Mouse (Mus musculus) forebrain, embryonic 13.5 days (tissue): Measurements from ENCODE around the gene BC107364. TPM values are rescaled to one million over a fixed set of nuclear protein-coding genes. Genes with fewer than 3 reads are reported as not detected.
A peak's percentile ranks its signal among the peaks of the same experiment; 100 is the strongest.
"Not testable (repeated sequence)": the region's sequence is repeated elsewhere in the genome, so short reads cannot be mapped to it uniquely, and the experiment has no call there.

ENCODE experiments used
- ATAC-seq: fragments of 200-750 bp; cut with Nextera tagmentation; 2 replicates; pipeline ENCODE4 v1.8.0; 2017
- H3K27ac ChIP-seq: fragments of 300-500 bp; sonication (generic); 2 replicates; pipeline ENCODE4 v1.5.1; 2015; ENCODE audit warnings: inconsistent platforms, mild to moderate bottlenecking, moderate library complexity
- H3K27me3 ChIP-seq: fragments of 300-500 bp; sonication (generic); 2 replicates; pipeline ENCODE4 v1.6.1; 2015; ENCODE audit warnings: mild to moderate bottlenecking, inconsistent platforms
- H3K36me3 ChIP-seq: fragments of 300-500 bp; sonication (generic); 2 replicates; pipeline ENCODE4 v1.6.1; 2015; ENCODE audit warnings: mild to moderate bottlenecking, inconsistent platforms; ENCODE audit not compliant: poor library complexity, severe bottlenecking
- H3K4me1 ChIP-seq: fragments of 300-500 bp; sonication (generic); 2 replicates; pipeline ENCODE4 v1.6.1; 2015; ENCODE audit warnings: inconsistent platforms
- H3K4me2 ChIP-seq: fragments of 300-500 bp; sonication (generic); 2 replicates; pipeline ENCODE4 v1.6.1; 2015; ENCODE audit warnings: inconsistent platforms, mild to moderate bottlenecking, moderate library complexity
- H3K4me3 ChIP-seq: fragments of 300-500 bp; sonication (generic); 2 replicates; pipeline ENCODE4 v1.5.1; 2015; ENCODE audit warnings: mild to moderate bottlenecking, inconsistent platforms
- H3K9ac ChIP-seq: fragments of 300-500 bp; sonication (generic); 2 replicates; pipeline ENCODE4 v1.6.1; 2015; ENCODE audit warnings: mild to moderate bottlenecking, inconsistent platforms
- H3K9me3 ChIP-seq: fragments of 300-500 bp; sonication (generic); replicated peaks from 2 replicates; pipeline ENCODE4 v1.6.1; 2016; ENCODE audit warnings: inconsistent platforms
- WGBS: fragments of 180-500 bp; shearing (Covaris S2); methylation state at CpG from one replicate; pipeline ENCODE4 v1.1.7; 2015; 5-methylcytosine and 5-hydroxymethylcytosine counted together
- polyA plus RNA-seq: library from polyadenylated mRNA; unstranded; fragments of >200 nt; fragmentation: Nextera tagmentation; extraction: Ambion mirVana; gene quantifications from 2 replicates; pipeline ENCODE4 v1.2.1, GENCODE M21; 2015

BC107364 gene
- polyA plus RNA-seq: not detected in 2 replicates

DNA sequence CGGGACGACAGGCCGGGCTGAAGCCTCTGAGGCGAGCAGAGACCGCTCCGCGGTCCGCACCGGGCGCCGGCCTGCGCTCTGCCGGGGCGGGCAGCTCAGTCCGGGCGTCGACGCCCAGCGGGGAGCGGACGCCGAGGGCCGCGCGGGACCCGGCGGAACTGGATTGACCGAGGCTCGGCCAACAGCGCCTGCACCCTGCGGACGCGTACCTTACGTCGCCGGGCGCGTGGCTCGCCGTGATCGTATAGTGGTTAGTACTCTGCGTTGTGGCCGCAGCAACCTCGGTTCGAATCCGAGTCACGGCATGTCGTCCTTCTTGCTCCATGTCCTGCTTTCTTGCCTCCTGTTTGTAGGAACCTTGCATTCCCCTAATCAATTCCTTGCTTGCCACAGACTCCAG lies at the start of gene BC107364:
Gene BC107364 (minus strand): TSS at position 45 of the 400 bp plus-strand sequence.
- not testable (repeated sequence) for H3K4me1 ChIP-seq, H3K36me3 ChIP-seq, H3K4me3 ChIP-seq, H3K9ac ChIP-seq, H3K9me3 ChIP-seq, H3K27ac ChIP-seq, H3K4me2 ChIP-seq
- no CpG with 5 or more reads among the region's 48 CpGs for WGBS
- peak; percentile 30; the same call in 1 of the 2 replicates for ATAC-seq
- H3K27me3 ChIP-seq: peaks cover 15% of the 10 kb centered on the region

DNA sequence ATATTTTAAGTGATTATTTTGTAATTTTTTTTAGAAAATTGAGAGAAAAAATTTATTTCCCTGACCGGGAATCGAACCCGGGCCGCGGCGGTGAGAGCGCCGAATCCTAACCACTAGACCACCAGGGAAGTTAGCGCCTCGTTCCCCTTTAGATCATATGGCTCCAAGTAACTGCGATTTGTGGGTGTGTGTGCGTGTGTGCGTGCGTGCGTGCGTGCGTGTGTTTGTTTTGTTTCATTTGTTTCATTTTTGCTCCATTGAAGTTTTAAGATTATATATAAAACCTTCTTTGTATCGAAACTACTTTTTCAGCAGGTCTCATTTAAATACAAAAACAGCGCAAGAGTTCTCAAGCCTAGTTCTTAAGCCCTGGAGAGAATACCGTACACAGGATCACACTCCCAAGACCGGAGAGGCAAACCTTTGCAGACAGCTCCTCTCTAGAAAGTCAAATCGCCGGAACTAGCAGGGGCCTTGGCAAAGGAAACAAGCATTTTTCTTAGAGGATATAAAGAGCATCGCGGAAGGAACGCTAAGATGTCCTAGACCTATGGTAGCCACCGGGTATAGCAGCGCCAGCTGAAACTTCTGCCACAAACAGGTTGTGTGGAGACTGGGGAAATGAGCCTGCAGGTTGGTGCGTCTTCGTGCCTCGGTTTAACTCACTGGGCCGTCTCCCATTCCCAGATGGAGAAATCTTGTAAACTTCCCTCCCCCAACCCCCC lies 49.4 kb upstream of the BC107364 start:
- no peaks in the 10 kb centered on the region for H3K36me3 ChIP-seq
- H3K4me3 ChIP-seq: peak overlapping the region; percentile 65
- no peaks in the 10 kb centered on the region for H3K9me3 ChIP-seq
- peaks cover 17% of the 10 kb centered on the region for H3K4me1 ChIP-seq
- H3K9ac ChIP-seq: peak overlapping the region; percentile 66
- peak overlapping the region; percentile 44 for H3K27ac ChIP-seq
- ATAC-seq: peak; percentile 78
- peak overlapping the region; percentile 93 for H3K4me2 ChIP-seq
- 0% methylated on average over 32 of the region's 32 CpGs for WGBS
- H3K27me3 ChIP-seq: no peaks in the 10 kb centered on the region

DNA sequence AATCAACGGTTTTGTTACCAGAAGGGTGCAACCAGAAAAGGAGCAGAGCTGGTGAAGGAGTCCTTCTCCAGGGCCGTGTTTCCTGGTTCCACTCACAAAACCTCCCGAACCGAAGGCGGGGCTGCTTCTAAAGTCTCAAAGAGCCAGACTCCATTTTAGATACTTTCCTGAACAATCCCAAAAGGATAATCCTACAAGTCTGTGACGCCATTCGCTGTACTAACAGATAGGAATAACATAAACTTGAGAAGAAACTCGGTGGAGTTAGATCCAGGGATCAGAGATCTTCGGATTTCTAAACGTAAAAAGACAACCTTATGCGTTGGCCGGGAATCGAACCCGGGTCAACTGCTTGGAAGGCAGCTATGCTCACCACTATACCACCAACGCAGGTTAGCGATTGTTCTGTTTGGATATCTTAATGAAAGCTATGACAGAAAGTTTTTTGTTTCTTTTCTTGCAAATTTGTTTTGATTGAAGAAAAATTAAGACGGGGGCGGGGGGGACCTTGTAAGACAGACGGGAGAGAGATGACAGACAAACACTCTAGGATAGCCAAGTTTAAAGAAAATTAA lies 48.7 kb upstream of the BC107364 start:
- peak overlapping the region; percentile 65 for H3K4me3 ChIP-seq
- H3K27me3 ChIP-seq: no peaks in the 10 kb centered on the region
- H3K36me3 ChIP-seq: no peaks in the 10 kb centered on the region
- under 1% methylated on average over 19 of the region's 19 CpGs for WGBS
- H3K9me3 ChIP-seq: no peaks in the 10 kb centered on the region
- peak overlapping the region; percentile 85 for H3K27ac ChIP-seq
- H3K9ac ChIP-seq: peak overlapping the region; percentile 75
- H3K4me2 ChIP-seq: peak overlapping the region; percentile 93
- H3K4me1 ChIP-seq: peaks cover 17% of the 10 kb centered on the region
- peak; percentile 83 for ATAC-seq

DNA sequence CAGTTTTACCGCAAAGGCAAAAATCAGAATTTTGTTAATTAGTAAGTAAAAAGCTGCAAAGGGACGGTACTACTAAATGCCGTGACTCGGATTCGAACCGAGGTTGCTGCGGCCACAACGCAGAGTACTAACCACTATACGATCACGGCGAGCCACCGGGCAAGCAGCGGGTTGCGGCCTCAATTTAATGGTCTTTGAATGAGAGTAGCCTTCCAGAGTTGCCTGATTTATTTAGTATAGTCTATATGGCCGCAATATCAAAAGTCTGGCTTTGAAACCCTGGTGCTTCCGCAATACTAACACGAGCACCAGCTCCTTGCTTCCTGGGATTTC lies 48.1 kb upstream of the BC107364 start:
- H3K4me3 ChIP-seq: peak overlapping the region; percentile 65
- peak overlapping the region; percentile 85 for H3K27ac ChIP-seq
- H3K27me3 ChIP-seq: no peaks in the 10 kb centered on the region
- WGBS: under 1% methylated on average over 17 of the region's 17 CpGs
- peak; percentile 82 for ATAC-seq
- peak overlapping the region; percentile 75 for H3K9ac ChIP-seq
- peaks cover 17% of the 10 kb centered on the region for H3K4me1 ChIP-seq
- H3K36me3 ChIP-seq: no peaks in the 10 kb centered on the region
- H3K4me2 ChIP-seq: peak overlapping the region; percentile 93
- H3K9me3 ChIP-seq: no peaks in the 10 kb centered on the region

DNA sequence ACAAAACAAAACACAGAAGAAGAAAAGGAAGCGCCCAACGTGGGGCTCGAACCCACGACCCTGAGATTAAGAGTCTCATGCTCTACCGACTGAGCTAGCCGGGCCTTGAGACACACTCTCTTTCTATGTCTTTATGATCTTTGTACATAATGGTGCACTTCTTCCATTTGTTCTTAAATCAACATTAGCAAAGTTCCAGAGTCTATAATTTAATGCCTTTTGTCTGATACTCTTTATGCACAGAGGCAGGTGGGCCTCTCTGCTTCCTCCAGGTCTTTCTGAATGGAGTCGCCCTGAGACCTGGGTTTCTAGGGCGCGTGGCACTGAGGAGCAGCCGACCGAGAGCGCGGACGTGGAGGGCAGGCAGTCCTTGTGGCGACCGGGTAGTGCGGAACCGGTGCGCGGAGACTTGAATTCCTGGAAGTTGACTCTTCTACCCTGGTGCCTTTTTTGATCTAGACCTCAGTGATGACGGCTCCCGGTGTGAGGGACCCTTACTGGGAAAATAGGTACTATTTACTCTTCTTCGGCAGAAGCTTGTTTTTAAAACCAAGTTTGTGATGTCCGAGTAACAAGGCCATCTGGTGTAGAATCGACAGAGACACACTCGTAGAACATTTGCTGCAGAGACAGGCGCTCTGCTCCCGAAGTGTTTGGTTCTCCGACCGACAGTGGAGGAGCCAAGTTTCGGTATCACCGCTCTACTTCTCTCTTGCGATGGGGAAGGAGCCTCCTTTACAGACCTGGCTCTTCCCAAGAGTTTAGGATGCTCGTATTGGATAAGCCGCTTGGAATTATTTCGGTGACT lies 47.6 kb upstream of the BC107364 start:
- under 1% methylated on average over 36 of the region's 36 CpGs for WGBS
- H3K4me2 ChIP-seq: peak overlapping the region; percentile 93
- H3K27me3 ChIP-seq: no peaks in the 10 kb centered on the region
- peak overlapping the region; percentile 76 for H3K27ac ChIP-seq
- H3K4me3 ChIP-seq: peak overlapping the region; percentile 65
- H3K9me3 ChIP-seq: no peaks in the 10 kb centered on the region
- no peaks in the 10 kb centered on the region for H3K36me3 ChIP-seq
- peak overlapping the region; percentile 73 for H3K9ac ChIP-seq
- peak; percentile 29 for ATAC-seq
- peaks cover 17% of the 10 kb centered on the region for H3K4me1 ChIP-seq

DNA sequence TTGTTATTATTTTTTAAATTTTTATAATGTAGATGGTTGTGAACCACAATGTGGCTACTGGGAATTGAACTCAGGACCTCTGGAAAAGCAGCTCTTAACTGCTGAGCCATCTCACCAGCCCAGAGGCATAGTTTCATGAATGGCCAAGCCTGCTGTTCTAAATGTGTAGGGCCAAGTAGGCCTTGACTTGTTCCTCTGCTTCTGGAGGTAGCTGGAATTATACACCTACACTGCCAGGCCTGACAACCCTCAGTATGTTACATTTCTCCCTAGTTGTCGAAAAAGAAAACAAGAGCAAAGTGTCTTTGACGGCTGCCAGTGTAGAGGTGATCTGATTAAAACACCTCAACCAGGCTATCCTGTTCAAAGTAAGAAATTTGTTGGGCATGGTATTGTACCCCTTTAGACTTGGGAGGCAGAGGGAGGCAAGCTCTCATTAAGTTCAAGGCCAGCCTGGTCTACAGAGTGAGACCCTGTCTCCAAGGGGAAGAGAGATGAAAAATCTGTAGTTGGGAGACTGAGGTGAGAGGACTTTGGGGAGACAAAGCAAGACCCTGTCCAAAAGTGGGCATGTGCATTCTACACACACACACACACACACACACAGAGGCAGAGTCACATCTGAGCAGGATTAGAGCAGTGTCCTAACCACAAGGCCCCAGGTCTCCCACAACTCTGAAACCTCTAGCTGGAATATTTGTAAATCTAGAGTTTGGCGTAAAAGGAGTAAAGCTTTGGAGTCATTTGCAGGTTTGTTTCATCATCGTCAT lies 46.6 kb upstream of the BC107364 start:
- H3K9ac ChIP-seq: no peak overlapping the region
- H3K27me3 ChIP-seq: no peaks in the 10 kb centered on the region
- ATAC-seq: no peak
- no peak overlapping the region for H3K27ac ChIP-seq
- peaks cover 17% of the 10 kb centered on the region for H3K4me1 ChIP-seq
- H3K9me3 ChIP-seq: no peaks in the 10 kb centered on the region
- H3K36me3 ChIP-seq: no peaks in the 10 kb centered on the region
- 81% methylated on average over 4 of the region's 4 CpGs for WGBS
- H3K4me3 ChIP-seq: peak overlapping the region; percentile 65
- no peak overlapping the region for H3K4me2 ChIP-seq

DNA sequence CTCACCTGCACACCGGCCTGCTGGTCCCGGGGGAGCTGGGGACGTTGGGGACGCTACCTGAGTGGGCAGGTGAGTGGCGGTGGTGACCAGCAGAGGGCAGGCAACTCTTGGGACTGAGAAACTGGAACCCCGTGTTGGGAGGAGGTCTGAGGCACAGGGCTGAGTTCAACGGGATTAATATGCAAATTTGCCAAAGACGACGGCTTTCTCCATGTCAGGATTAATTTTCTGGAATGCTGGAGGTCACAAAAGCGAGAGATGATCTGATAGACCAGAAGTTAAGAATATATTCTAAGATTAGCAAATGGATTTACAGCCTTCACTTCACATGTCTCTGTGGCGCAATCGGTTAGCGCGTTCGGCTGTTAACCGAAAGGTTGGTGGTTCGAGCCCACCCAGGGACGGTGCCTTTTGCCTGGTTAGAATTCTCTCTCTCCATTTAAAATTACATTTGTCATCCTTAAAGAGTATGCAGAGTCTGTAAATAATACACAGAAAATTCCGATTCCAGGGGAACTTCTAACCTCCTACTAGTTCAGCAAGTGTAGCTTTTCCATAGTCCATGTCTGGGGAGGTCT lies 45.4 kb upstream of the BC107364 start:
- H3K27me3 ChIP-seq: no peaks in the 10 kb centered on the region
- peak; percentile 19; the same call in 1 of the 2 replicates for ATAC-seq
- H3K36me3 ChIP-seq: no peaks in the 10 kb centered on the region
- no peaks in the 10 kb centered on the region for H3K9me3 ChIP-seq
- H3K9ac ChIP-seq: peak overlapping the region; percentile 55
- peaks cover 12% of the 10 kb centered on the region for H3K4me1 ChIP-seq
- WGBS: under 1% methylated on average over 19 of the region's 19 CpGs
- peak overlapping the region; percentile 82 for H3K4me2 ChIP-seq
- H3K27ac ChIP-seq: no peak overlapping the region
- H3K4me3 ChIP-seq: peak overlapping the region; percentile 53

DNA sequence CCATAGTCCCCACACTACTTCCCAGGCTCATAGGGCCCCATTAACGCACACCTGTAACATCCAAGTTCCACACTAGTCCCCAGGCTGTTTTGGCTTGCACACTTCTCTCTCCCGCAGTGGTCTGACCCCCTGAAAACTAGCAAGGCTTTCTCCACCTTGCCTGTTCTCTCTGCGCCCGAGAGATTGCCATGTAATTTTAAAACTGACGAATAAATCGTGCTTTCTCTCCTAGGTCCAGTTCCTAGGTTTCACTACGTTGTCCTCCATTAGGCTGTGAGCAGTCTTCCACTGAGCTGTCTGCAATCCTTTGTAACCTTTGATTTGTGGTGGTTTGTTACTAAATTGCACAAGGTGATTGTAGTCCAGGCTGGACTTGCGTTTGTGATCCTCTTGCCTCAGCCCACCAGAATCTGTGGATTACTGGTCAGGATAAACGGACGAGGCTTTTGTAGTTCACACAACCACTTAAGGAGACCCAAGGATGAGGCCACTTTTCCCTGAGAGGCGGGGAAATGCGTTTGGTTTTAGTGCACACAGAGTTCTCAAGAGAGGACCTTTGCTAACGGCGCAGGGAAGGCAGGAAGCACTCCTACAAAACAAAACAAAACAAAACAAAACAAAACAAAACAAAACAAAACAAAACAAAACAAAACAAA lies 44.6 kb upstream of the BC107364 start:
- Histone ChIP-seq H3K4me2 (peak overlapping the region; percentile 82), H3K4me3 (peak overlapping the region; percentile 53), H3K4me1 (peaks cover 10% of the 10 kb centered on the region; the same call in 1 of the 2 replicates)
- not testable (repeated sequence) for H3K27me3 ChIP-seq, H3K36me3 ChIP-seq, ATAC-seq, H3K9ac ChIP-seq, H3K27ac ChIP-seq, H3K9me3 ChIP-seq
- WGBS: 14% methylated on average over 14 of the region's 14 CpGs

DNA sequence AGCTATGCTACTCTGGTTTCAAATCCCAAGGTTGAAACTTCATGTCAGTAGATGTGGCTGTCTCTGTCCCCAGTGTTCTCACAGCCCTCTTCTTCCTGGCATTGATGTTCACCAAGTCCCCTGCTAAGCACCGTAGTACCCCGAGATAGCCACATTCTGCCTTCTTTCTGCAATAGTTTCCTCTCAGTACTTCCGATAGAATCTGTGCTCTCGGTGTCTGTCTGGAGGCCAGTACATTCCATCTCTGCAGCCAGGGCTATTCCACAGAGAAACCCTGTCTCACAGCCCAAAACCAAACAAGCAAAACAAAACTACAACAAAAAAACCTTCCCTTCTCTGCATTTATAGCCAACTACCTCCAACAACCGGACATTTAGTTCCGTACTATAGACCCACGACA lies 44.1 kb upstream of the BC107364 start:
- no peak for ATAC-seq
- H3K27me3 ChIP-seq: no peaks in the 10 kb centered on the region
- H3K4me3 ChIP-seq: no peak overlapping the region
- H3K9me3 ChIP-seq: no peaks in the 10 kb centered on the region
- H3K4me2 ChIP-seq: 0 out of 2 replicates have a peak overlapping the region, but pooled peaks have one; percentile 82
- H3K4me1 ChIP-seq: peaks cover 10% of the 10 kb centered on the region; the same call in 1 of the 2 replicates
- H3K36me3 ChIP-seq: no peaks in the 10 kb centered on the region
- 66% methylated on average over 7 of the region's 7 CpGs for WGBS
- H3K9ac ChIP-seq: no peak overlapping the region
- no peak overlapping the region for H3K27ac ChIP-seq

DNA sequence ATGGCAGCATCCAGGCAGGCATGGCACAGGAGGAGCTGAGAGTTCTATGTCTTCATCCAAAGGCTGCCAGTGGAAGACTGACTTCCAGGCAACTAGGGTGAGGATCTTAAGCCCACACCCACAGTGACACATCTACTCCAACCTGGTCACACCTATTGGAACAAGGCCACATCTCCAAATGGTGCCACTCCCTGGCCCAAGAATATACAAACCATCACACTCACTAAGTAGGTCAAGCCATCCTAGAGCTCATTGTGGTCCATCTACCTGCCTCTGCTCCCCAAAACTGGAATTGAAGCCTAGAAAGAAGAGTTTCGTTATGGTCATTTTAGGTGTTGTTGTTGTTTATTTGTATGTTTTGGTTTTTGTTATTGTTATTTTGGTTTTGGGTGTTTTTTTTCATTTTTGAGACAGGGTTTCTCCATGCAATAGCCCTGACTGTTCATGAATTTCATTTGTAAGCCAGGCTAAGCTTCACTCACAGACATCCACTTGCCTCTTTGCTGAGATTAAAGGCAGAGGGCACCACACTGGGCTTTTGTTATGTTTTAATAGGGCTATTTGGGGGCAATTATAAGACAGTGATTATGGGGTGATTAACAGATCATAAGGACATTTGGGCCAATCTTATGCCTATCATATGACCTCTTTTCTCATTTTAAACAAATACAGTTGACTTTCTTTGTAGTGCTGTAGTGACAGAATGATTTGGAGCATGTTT lies 43.5 kb upstream of the BC107364 start:
- Histone ChIP-seq H3K9me3 (no peaks in the 10 kb centered on the region), H3K4me3 (no peak overlapping the region), H3K4me2 (no peak overlapping the region), H3K27me3 (no peaks in the 10 kb centered on the region), H3K4me1 (peaks cover 10% of the 10 kb centered on the region; the same call in 1 of the 2 replicates), H3K27ac (no peak overlapping the region), H3K9ac (no peak overlapping the region), H3K36me3 (no peaks in the 10 kb centered on the region)
- WGBS: 94% methylated on average over 1 of the region's 1 CpGs
- no peak for ATAC-seq
